Mouse (Mus musculus): ENCODE results near the gene Cldn22. TPM values are rescaled to one million over a fixed set of nuclear protein-coding genes. Genes with fewer than 3 reads are reported as not detected.

Cldn22 gene
- total and polyA plus RNA-seq, 2 experiments, result not detected

- no peak overlapping the region for H3K27ac ChIP-seq (replicated peaks; ENCODE audit: insufficient read depth, low read depth, low read length)
- TF ChIP-seq POLR2A (IDR thresholded peaks at IDR 0.05; ENCODE audit: extremely low read depth, insufficient read depth, low read length) (no peak), CTCF (IDR thresholded peaks at IDR 0.05; ENCODE audit: low read depth, low read length) (no peak)
- DNase-seq (ENCODE audit: extremely low read depth, low read depth, low spot score), result no peak
- no peaks in the 10 kb centered on the region for H3K79me2 ChIP-seq (ENCODE audit: control insufficient read depth, insufficient read depth, low read length)
- no peak overlapping the region for H3K4me3 ChIP-seq (ENCODE audit: insufficient read depth, low read depth, low read length)
- H3K27me3 ChIP-seq (ENCODE audit: control insufficient read depth, insufficient read depth, low read length), result no peaks in the 10 kb centered on the region
- H3K4me1 ChIP-seq (ENCODE audit: control insufficient read depth, insufficient read depth, low read length), result no peaks in the 10 kb centered on the region
- WGBS, result 90% methylated on average over 1 of the region's 1 CpGs
- no peak overlapping the region for H3K9ac ChIP-seq (ENCODE audit: low read depth, low read length)
- no peaks in the 10 kb centered on the region for H3K36me3 ChIP-seq (ENCODE audit: control insufficient read depth, insufficient read depth, low read length)
Observed at GRCm38 (mm10) chr8:47804262-47804661, 20.0 kb upstream of the Cldn22 start.

GRCm38 (mm10) chr8:47809970-47810665 lies 14.2 kb upstream of the Cldn22 start:
- no peaks in the 10 kb centered on the region for H3K79me2 ChIP-seq (ENCODE audit: control insufficient read depth, insufficient read depth, low read length)
- no peak overlapping the region for H3K4me3 ChIP-seq (ENCODE audit: insufficient read depth, low read depth, low read length)
- WGBS, result 81% methylated on average over 14 of the region's 14 CpGs
- no peak overlapping the region for H3K27ac ChIP-seq (replicated peaks; ENCODE audit: insufficient read depth, low read depth, low read length)
- no peaks in the 10 kb centered on the region for H3K4me1 ChIP-seq (ENCODE audit: control insufficient read depth, insufficient read depth, low read length)
- H3K36me3 ChIP-seq (ENCODE audit: control insufficient read depth, insufficient read depth, low read length), result no peaks in the 10 kb centered on the region
- H3K9ac ChIP-seq (ENCODE audit: low read depth, low read length), result no peak overlapping the region
- no peaks in the 10 kb centered on the region for H3K27me3 ChIP-seq (ENCODE audit: control insufficient read depth, insufficient read depth, low read length)
- no peak for DNase-seq (ENCODE audit: extremely low read depth, low read depth, low spot score)
- TF ChIP-seq CTCF (IDR thresholded peaks at IDR 0.05; ENCODE audit: low read depth, low read length), result no peak
- no peak for TF ChIP-seq POLR2A (IDR thresholded peaks at IDR 0.05; ENCODE audit: extremely low read depth, insufficient read depth, low read length)

GRCm38 (mm10) chr8:47810666-47811015 lies 13.6 kb upstream of the Cldn22 start:
- no peaks in the 10 kb centered on the region for H3K4me1 ChIP-seq (ENCODE audit: control insufficient read depth, insufficient read depth, low read length)
- H3K4me3 ChIP-seq (ENCODE audit: insufficient read depth, low read depth, low read length), result no peak overlapping the region
- H3K79me2 ChIP-seq (ENCODE audit: control insufficient read depth, insufficient read depth, low read length), result no peaks in the 10 kb centered on the region
- H3K36me3 ChIP-seq (ENCODE audit: control insufficient read depth, insufficient read depth, low read length), result no peaks in the 10 kb centered on the region
- no peak for TF ChIP-seq CTCF (IDR thresholded peaks at IDR 0.05; ENCODE audit: low read depth, low read length)
- TF ChIP-seq POLR2A (IDR thresholded peaks at IDR 0.05; ENCODE audit: extremely low read depth, insufficient read depth, low read length), result no peak
- no peak overlapping the region for H3K9ac ChIP-seq (ENCODE audit: low read depth, low read length)
- H3K27ac ChIP-seq (replicated peaks; ENCODE audit: insufficient read depth, low read depth, low read length), result no peak overlapping the region
- no peaks in the 10 kb centered on the region for H3K27me3 ChIP-seq (ENCODE audit: control insufficient read depth, insufficient read depth, low read length)
- no peak for DNase-seq (ENCODE audit: extremely low read depth, low read depth, low spot score)
- 81% methylated on average over 7 of the region's 7 CpGs for WGBS

GRCm38 (mm10) chr8:47811221-47811620 lies 13.1 kb upstream of the Cldn22 start:
- TF ChIP-seq POLR2A (IDR thresholded peaks at IDR 0.05; ENCODE audit: extremely low read depth, insufficient read depth, low read length) (no peak), CTCF (IDR thresholded peaks at IDR 0.05; ENCODE audit: low read depth, low read length) (no peak)
- Histone ChIP-seq H3K79me2 (ENCODE audit: control insufficient read depth, insufficient read depth, low read length) (no peaks in the 10 kb centered on the region), H3K27me3 (ENCODE audit: control insufficient read depth, insufficient read depth, low read length) (no peaks in the 10 kb centered on the region), H3K4me3 (ENCODE audit: insufficient read depth, low read depth, low read length) (no peak overlapping the region), H3K36me3 (ENCODE audit: control insufficient read depth, insufficient read depth, low read length) (no peaks in the 10 kb centered on the region), H3K27ac (replicated peaks; ENCODE audit: insufficient read depth, low read depth, low read length) (no peak overlapping the region), H3K9ac (ENCODE audit: low read depth, low read length) (no peak overlapping the region), H3K4me1 (ENCODE audit: control insufficient read depth, insufficient read depth, low read length) (no peaks in the 10 kb centered on the region)
- 90% methylated on average over 12 of the region's 12 CpGs for WGBS
- DNase-seq (ENCODE audit: extremely low read depth, low read depth, low spot score), result no peak

GRCm38 (mm10) chr8:47819034-47819433 lies 5.2 kb upstream of the Cldn22 start:
- no peak for DNase-seq (ENCODE audit: extremely low read depth, low read depth, low spot score)
- no peaks in the 10 kb centered on the region for H3K36me3 ChIP-seq (ENCODE audit: control insufficient read depth, insufficient read depth, low read length)
- no peak for TF ChIP-seq POLR2A (IDR thresholded peaks at IDR 0.05; ENCODE audit: extremely low read depth, insufficient read depth, low read length)
- no peak for TF ChIP-seq CTCF (IDR thresholded peaks at IDR 0.05; ENCODE audit: low read depth, low read length)
- no peaks in the 10 kb centered on the region for H3K27me3 ChIP-seq (ENCODE audit: control insufficient read depth, insufficient read depth, low read length)
- H3K4me1 ChIP-seq (ENCODE audit: control insufficient read depth, insufficient read depth, low read length), result no peaks in the 10 kb centered on the region
- H3K27ac ChIP-seq (replicated peaks; ENCODE audit: insufficient read depth, low read depth, low read length), result no peak overlapping the region
- H3K4me3 ChIP-seq (ENCODE audit: insufficient read depth, low read depth, low read length), result no peak overlapping the region
- H3K79me2 ChIP-seq (ENCODE audit: control insufficient read depth, insufficient read depth, low read length), result no peaks in the 10 kb centered on the region
- no peak overlapping the region for H3K9ac ChIP-seq (ENCODE audit: low read depth, low read length)
- WGBS, result 91% methylated on average over 8 of the region's 8 CpGs

- no peak for DNase-seq (ENCODE audit: extremely low read depth, low read depth, low spot score)
- no peaks in the 10 kb centered on the region for H3K27me3 ChIP-seq (ENCODE audit: control insufficient read depth, insufficient read depth, low read length)
- H3K4me1 ChIP-seq (ENCODE audit: control insufficient read depth, insufficient read depth, low read length), result no peaks in the 10 kb centered on the region
- H3K9ac ChIP-seq (ENCODE audit: low read depth, low read length), result no peak overlapping the region
- H3K36me3 ChIP-seq (ENCODE audit: control insufficient read depth, insufficient read depth, low read length), result no peaks in the 10 kb centered on the region
- no peak overlapping the region for H3K4me3 ChIP-seq (ENCODE audit: insufficient read depth, low read depth, low read length)
- H3K27ac ChIP-seq (replicated peaks; ENCODE audit: insufficient read depth, low read depth, low read length), result no peak overlapping the region
- TF ChIP-seq POLR2A (IDR thresholded peaks at IDR 0.05; ENCODE audit: extremely low read depth, insufficient read depth, low read length), result no peak
- no peak for TF ChIP-seq CTCF (IDR thresholded peaks at IDR 0.05; ENCODE audit: low read depth, low read length)
- 91% methylated on average over 20 of the region's 20 CpGs for WGBS
- H3K79me2 ChIP-seq (ENCODE audit: control insufficient read depth, insufficient read depth, low read length), result no peaks in the 10 kb centered on the region
Observed at GRCm38 (mm10) chr8:47820914-47821772, 3.1 kb upstream of the Cldn22 start.

All from liver, adult 2 months (tissue).